Mouse (Mus musculus): ENCODE measurements around the gene Wdr63.

GRCm38 (mm10) chr3:146032976-146033375, 75.0 kb downstream of the Wdr63 start:
- no peak for TF ChIP-seq CTCF (IDR thresholded peaks at IDR 0.05; ENCODE audit: insufficient read depth, low read length)
- no peak for TF ChIP-seq POLR2A (IDR thresholded peaks at IDR 0.05; ENCODE audit: borderline replicate concordance, extremely low read depth, low read depth, low read length)
